ENCODE assay signal across 8 mouse cellular contexts in genomic region chr6:146634759-146635606, GRCm38 (mm10). TPM values are rescaled to one million over a fixed set of nuclear protein-coding genes. Genes with fewer than 3 reads are reported as not detected.
A peak's percentile ranks its signal among the peaks of the same experiment; 100 is the strongest.
DNase-seq lines count a peak whose midpoint lies in the region; ATAC-seq lines count a peak whose summit lies in the region.

No protein-coding gene starts in this region.

- H3K4me2 ChIP-seq in kidney, embryonic 15.5 days = peak overlapping the region; percentile 84
- H3K4me2 ChIP-seq in intestine, embryonic 15.5 days (replicated peaks) = peak overlapping the region; percentile 69
- H3K4me2 ChIP-seq in neural tube, embryonic 15.5 days = peak overlapping the region; percentile 77

- no peaks in the 10 kb centered on the region for H3K36me3 ChIP-seq in kidney, embryonic 15.5 days
- H3K36me3 ChIP-seq in intestine, embryonic 15.5 days = no peaks in the 10 kb centered on the region
- no peaks in the 10 kb centered on the region for H3K36me3 ChIP-seq in neural tube, embryonic 15.5 days

- peak overlapping the region; percentile 77; the same call in 1 of the 2 replicates for H3K4me3 ChIP-seq in kidney, embryonic 15.5 days (replicated peaks)
- H3K4me3 ChIP-seq in intestine, embryonic 15.5 days (replicated peaks) = peak overlapping the region; percentile 69; the same call in 1 of the 2 replicates
- H3K4me3 ChIP-seq in neural tube, embryonic 15.5 days (replicated peaks) = peak overlapping the region; percentile 82

- H3K27ac ChIP-seq in kidney, embryonic 15.5 days = no peak overlapping the region
- H3K27ac ChIP-seq in intestine, embryonic 15.5 days = no peak overlapping the region
- no peak overlapping the region for H3K27ac ChIP-seq in neural tube, embryonic 15.5 days (replicated peaks)

- 59% methylated on average over 4 of the region's 4 CpGs for WGBS in kidney, embryonic 15.5 days
- 67% methylated on average over 4 of the region's 4 CpGs for WGBS in intestine, embryonic 15.5 days
- WGBS in neural tube, embryonic 15.5 days = 66% methylated on average over 4 of the region's 4 CpGs

- peaks cover 30% of the 10 kb centered on the region for H3K4me1 ChIP-seq in kidney, embryonic 15.5 days
- peaks cover 7% of the 10 kb centered on the region for H3K4me1 ChIP-seq in intestine, embryonic 15.5 days (replicated peaks)
- H3K4me1 ChIP-seq in neural tube, embryonic 15.5 days = peaks cover 14% of the 10 kb centered on the region

- no peak overlapping the region for H3K9ac ChIP-seq in kidney, embryonic 15.5 days
- H3K9ac ChIP-seq in intestine, embryonic 15.5 days = no peak overlapping the region
- H3K9ac ChIP-seq in neural tube, embryonic 15.5 days (replicated peaks) = no peak overlapping the region

- DNase-seq in kidney, adult 11 months = no peak
- DNase-seq in ZHBTc4 (ENCODE audit: low read depth, low spot score) = peak; percentile 87
- DNase-seq in ovary, postnatal 14 days (ENCODE audit: low spot score) = no peak
- DNase-seq in adrenal gland, postnatal 36 days = no peak
- no peak for DNase-seq in gastrocnemius, postnatal 4 days (ENCODE audit: low spot score in 2 of 2)

- no peaks in the 10 kb centered on the region for H3K27me3 ChIP-seq in kidney, embryonic 15.5 days
- H3K27me3 ChIP-seq in intestine, embryonic 15.5 days (replicated peaks) = no peaks in the 10 kb centered on the region
- H3K27me3 ChIP-seq in neural tube, embryonic 15.5 days (replicated peaks) = no peaks in the 10 kb centered on the region

- H3K9me3 ChIP-seq in kidney, embryonic 15.5 days (replicated peaks) = no peaks in the 10 kb centered on the region
- H3K9me3 ChIP-seq in intestine, embryonic 15.5 days = no peaks in the 10 kb centered on the region
- H3K9me3 ChIP-seq in neural tube, embryonic 15.5 days (replicated peaks) = no peaks in the 10 kb centered on the region

- no peak for ATAC-seq in kidney, embryonic 15.5 days (replicated peaks; ENCODE audit: low FRiP score)
- no peak for ATAC-seq in intestine, embryonic 15.5 days
- no peak for ATAC-seq in neural tube, embryonic 15.5 days (ENCODE audit: low FRiP score)

RNA-seq across cellular contexts. Expression of gene Med21, which starts 7.4 kb away (rescaled TPM):
- polyA plus RNA-seq in kidney, embryonic 15.5 days (2015; fragmentation: Nextera tagmentation; extraction: Ambion mirVana) = 137 and 154 TPM in 2 replicates
- polyA plus RNA-seq in intestine, embryonic 15.5 days (2015; fragmentation: Nextera tagmentation; extraction: Ambion mirVana) = 124 and 128 TPM in 2 replicates
- polyA plus RNA-seq in neural tube, embryonic 15.5 days (2015; fragmentation: Nextera tagmentation; extraction: Ambion mirVana) = 124 and 135 TPM in 2 replicates
- 10 to 100 TPM; 64.9 to 68.6 TPM for total RNA-seq in adrenal gland, postnatal 36 days (2021)
- total RNA-seq in gastrocnemius, postnatal 4 days (2021) = 10 to 100 TPM; 50.4 to 53.9 TPM

RNA-seq across cellular contexts. Expression of gene Tm7sf3, which starts 7.6 kb away (rescaled TPM):
- 36.5 and 37.0 TPM in 2 replicates for polyA plus RNA-seq in kidney, embryonic 15.5 days (2015; fragmentation: Nextera tagmentation; extraction: Ambion mirVana)
- 28.2 and 32.5 TPM in 2 replicates for polyA plus RNA-seq in intestine, embryonic 15.5 days (2015; fragmentation: Nextera tagmentation; extraction: Ambion mirVana)
- polyA plus RNA-seq in neural tube, embryonic 15.5 days (2015; fragmentation: Nextera tagmentation; extraction: Ambion mirVana) = 29.3 and 31.3 TPM in 2 replicates
- total RNA-seq in adrenal gland, postnatal 36 days (2021) = 10 to 100 TPM; 35.0 to 46.7 TPM
- total RNA-seq in gastrocnemius, postnatal 4 days (2021) = 10 to 100 TPM; 25.0 to 29.1 TPM

RNA-seq across cellular contexts. Expression of gene Ints13, which starts 57.3 kb away (rescaled TPM):
- 82.7 and 87.4 TPM in 2 replicates for polyA plus RNA-seq in kidney, embryonic 15.5 days (2015; fragmentation: Nextera tagmentation; extraction: Ambion mirVana)
- 55.0 and 59.7 TPM in 2 replicates for polyA plus RNA-seq in intestine, embryonic 15.5 days (2015; fragmentation: Nextera tagmentation; extraction: Ambion mirVana)
- 40.5 and 51.7 TPM in 2 replicates for polyA plus RNA-seq in neural tube, embryonic 15.5 days (2015; fragmentation: Nextera tagmentation; extraction: Ambion mirVana)
- total RNA-seq in adrenal gland, postnatal 36 days (2021) = 10 to 100 TPM; 32.1 to 37.3 TPM
- total RNA-seq in gastrocnemius, postnatal 4 days (2021) = 10 to 100 TPM; 21.3 to 27.6 TPM

RNA-seq across cellular contexts. Expression of gene Fgfr1op2, which starts 58.0 kb away (rescaled TPM):
- 85.5 and 87.8 TPM in 2 replicates for polyA plus RNA-seq in kidney, embryonic 15.5 days (2015; fragmentation: Nextera tagmentation; extraction: Ambion mirVana)
- polyA plus RNA-seq in intestine, embryonic 15.5 days (2015; fragmentation: Nextera tagmentation; extraction: Ambion mirVana) = 89.5 and 91.2 TPM in 2 replicates
- 39.8 and 57.3 TPM in 2 replicates for polyA plus RNA-seq in neural tube, embryonic 15.5 days (2015; fragmentation: Nextera tagmentation; extraction: Ambion mirVana)
- total RNA-seq in adrenal gland, postnatal 36 days (2021) = 100 to 1,000 TPM; 100 to 113 TPM
- total RNA-seq in gastrocnemius, postnatal 4 days (2021) = 10 to 100 TPM; 52.2 to 52.4 TPM
